Mouse (Mus musculus) neutrophil, adult 83 days (primary cell): ENCODE data around the gene Kpna3. TPM values are rescaled to one million over a fixed set of nuclear protein-coding genes. Genes with fewer than 3 reads are reported as not detected.

ENCODE experiments used
- total RNA-seq, 2 experiments: library from RNA; stranded (reverse); gene quantifications; one replicate each; pipeline ENCODE4 v1.2.4; 2023

Kpna3 gene
- total RNA-seq: 10 to 100 TPM; 18.5 to 23.2 TPM

DNA sequence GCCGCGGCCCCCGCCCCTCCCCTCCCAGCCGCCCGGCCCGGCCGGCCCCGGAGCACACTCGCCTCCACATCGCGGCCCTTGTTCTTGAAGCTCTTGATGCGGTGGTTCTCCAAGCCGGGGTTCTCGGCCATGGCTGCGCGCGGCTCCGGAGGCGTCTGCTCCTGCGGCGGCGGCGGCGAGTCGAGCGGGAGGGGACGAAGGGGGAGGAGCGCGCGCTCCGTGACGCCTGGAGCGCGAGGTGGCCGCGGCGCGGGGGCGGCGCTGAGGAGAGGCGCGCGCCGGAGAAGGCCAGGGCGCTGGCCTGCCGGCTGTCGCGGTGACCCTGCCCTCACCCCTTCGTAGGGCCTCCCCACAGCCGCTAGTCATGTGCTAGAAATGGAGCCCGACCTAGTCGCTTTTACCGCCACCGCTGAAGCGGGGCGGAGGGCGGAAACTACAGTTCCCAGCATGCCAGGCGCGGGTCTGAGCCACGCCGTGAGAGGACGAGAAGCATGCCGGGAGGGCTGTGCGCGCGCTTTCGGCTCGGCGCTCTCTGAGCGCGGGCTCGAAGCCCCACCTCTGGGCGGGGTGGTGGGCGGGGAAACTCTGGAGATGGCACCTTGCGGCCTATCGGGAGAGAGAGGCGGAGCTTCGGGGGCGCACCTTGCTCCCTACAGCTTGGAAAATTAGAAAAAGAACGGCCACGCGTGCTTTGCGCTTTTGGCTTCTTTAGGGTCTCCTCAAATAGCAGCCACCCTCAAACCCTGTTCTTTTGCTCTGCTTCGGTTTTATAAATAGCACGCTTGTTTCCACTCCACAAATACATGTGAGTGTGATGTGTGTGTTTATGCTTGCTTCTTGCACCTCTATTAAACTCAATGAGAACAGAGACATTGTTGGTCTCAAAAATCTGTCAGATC is at the start of gene Kpna3:
Gene Kpna3 (minus strand): TSS at position 214 of the 899 bp plus-strand sequence.

DNA sequence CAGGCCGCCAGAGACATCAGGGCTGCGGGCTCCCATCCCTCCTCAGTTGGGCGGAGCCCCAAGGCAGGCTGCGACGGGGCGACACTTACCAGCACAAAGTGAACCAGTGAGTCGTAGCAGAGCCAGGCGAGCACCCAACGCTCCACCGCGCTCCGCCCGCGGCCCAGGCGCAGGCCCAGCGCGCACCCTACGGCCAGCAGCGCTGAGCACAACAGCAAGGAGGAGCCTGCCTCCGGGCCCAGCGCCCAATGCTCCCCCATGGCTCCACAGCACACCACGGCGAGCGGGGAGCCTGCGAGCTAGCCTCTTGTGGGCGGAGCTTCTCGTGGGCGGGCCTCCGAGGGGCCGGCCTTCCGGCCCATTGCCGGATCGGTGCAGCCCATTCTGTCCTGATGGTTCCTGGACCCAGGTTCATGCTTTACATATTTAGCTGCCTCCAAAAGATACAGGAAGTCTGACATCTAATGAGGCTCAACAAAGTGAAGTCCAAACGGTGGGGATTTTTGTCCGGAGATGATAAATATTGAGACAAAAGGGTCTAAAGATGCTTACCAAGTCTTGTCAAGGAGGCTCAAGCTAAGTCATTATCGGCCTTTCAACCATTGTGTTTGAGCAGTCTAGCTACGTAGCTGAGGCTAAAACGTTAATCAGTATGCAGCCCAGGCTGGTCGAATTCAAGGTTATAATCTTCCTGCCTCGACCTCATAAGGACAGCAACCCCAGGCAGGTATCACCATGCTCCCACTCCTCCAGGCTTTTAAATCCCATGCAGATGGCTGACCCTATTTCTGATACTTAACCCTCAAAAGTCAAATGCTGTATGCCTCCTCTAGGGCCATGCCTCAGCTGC is 79.3 kb downstream of the Kpna3 start, which contains the start of gene Ebpl:
Gene Ebpl (minus strand): TSS at position 309 of the 850 bp plus-strand sequence.

Other genes with a start within 250 kb of the Kpna3 start
- not detected for gene Sgcg, start 181.4 kb downstream of the Kpna3 start, total RNA-seq
- gene Arl11, start 130.1 kb downstream of the Kpna3 start, total RNA-seq: 10 to 100 TPM; 66.4 to 73.6 TPM
- gene Ebpl, start 79.4 kb downstream of the Kpna3 start, total RNA-seq: 1 to 10 TPM in 1 of 2 experiments, under 1 TPM in 1; 0.99 to 1.0 TPM
- 1 to 10 TPM; 2.0 to 3.1 TPM for gene Spryd7, start 117.0 kb upstream of the Kpna3 start, total RNA-seq
- gene Trim13, start 158.4 kb upstream of the Kpna3 start, total RNA-seq: 1 to 10 TPM; 1.3 to 1.6 TPM
- gene Kcnrg, start 167.6 kb upstream of the Kpna3 start, total RNA-seq: not detected